Mouse (Mus musculus) 3134 (cell line): ENCODE results near the gene Apobec4.
"Not testable (repeated sequence)": the region's sequence is repeated elsewhere in the genome, so short reads cannot be mapped to it uniquely, and the experiment has no call there.

Source experiments
- DNase-seq: peaks from one replicate; pipeline ENCODE4 v3.0.0-alpha.2; 2011; ENCODE audit warnings: low spot score; ENCODE audit not compliant: insufficient read length; ENCODE audit errors: extremely low read depth

Apobec4 gene

GRCm38 (mm10) chr1:152766032-152766772 is 15.9 kb downstream of the Apobec4 start, which contains the start of the genes Rgl1 and Arpc5:
Gene Rgl1 (minus strand): TSS chr1:152766351.
Gene Arpc5 (plus strand): TSS chr1:152766542.
- DNase-seq, result peak; percentile 97

GRCm38 (mm10) chr1:152766804-152767748 is 16.7 kb downstream of the Apobec4 start:
- DNase-seq, result no peak

DNA sequence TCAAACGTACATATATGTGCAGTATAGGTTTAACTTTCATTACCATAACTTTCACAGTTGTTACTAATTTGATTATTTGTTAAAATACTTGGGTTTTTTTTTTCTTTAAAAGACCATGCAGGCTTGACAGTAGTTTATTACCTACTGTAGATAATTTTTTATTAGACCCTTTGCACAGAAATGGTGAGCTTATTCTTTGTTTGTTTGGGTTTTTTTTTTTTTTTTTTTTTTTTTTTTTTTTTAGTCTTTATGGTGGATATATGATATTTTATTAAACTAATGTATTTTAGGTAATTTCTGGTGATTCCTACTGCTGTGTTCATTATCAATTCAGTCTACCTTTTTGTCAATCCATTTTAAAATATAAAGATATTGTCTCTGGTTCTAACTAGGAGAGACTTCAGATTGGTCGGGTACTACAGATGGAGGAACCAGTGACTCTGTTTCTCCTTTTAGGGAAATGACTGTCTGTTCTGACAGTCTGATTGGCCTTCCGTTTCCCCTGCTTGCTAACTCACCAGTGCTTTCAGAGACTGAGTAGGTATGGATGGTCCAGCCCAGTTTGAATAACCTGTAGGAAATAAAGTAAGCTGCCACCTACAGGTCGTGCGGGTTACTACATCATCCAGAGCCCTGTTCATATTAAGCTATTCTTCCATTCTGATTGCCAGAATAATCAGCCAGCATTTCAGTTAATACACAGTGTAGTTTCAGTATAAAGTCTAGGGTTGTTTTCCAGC is 17.6 kb downstream of the Apobec4 start:
- DNase-seq, result peak; percentile 62

- no peak for DNase-seq
These were observed 20.7 kb downstream of the Apobec4 start for GRCm38 (mm10) chr1:152771016-152771415.

DNA sequence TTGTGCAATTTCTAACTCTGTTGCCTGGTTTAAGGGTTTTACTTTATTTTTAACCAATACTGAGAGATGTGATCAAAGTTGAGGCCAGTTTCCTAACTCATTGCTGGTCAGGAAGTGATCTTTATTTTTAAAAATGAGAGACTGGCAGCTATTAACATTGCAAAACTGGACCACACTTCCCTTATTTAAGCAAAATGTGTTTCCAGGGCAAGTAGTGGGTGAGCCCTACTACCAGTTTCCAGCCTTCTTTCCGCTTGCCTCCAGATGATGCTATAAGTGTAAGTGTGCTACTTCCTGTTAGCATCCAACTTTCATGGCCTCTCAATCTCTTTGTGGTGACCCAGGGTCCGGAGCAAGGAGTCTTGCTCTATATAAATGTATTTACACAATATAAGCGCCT is 24.2 kb downstream of the Apobec4 start:
- DNase-seq, result not testable (repeated sequence)

- DNase-seq, result peak; percentile 61
These were observed 28.9 kb downstream of the Apobec4 start for GRCm38 (mm10) chr1:152779071-152779737.

GRCm38 (mm10) chr1:152784620-152785019 is 34.3 kb downstream of the Apobec4 start:
- no peak for DNase-seq

DNA sequence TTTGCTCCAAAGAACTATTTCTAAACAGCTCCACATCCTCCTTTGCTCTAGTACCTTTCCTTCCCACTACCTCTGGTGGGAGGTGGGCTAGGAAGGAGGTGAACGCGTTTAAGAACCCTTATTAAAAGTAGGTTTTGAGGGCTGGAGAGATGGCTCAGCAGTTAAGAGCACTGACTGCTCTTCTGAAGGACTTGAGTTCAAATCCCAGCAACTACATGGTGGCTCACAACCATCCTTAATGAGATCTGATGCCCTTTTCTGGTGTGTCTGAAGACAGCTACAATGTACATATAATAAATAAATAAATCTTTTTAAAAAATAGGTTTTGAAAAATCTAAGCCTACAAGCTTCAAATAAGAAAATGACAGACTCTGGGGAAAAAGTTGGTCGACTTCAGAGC is 35.1 kb downstream of the Apobec4 start:
- DNase-seq, result not testable (repeated sequence)

DNA sequence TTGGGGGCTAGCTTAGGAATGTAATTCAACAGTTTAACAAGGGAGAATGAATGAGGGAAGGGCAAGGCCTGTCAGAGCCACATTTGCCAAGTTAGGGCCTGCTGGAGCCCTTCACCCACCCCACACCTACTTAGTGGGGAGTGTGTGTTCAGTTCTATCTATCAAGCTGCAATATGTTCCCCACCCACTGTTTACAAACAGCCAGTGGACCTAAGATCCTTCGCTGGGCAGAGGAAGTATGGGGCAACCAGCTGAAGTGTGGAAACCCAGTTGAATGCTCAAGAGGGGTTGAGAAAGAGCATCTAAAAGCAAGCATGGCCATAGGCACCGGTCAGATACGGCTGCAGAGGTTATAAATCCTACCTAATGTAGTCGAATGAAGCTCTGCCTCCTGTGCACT is 36.6 kb downstream of the Apobec4 start:
- no peak for DNase-seq

- DNase-seq, result no peak
These were observed 37.8 kb downstream of the Apobec4 start for GRCm38 (mm10) chr1:152788121-152788660.

DNA sequence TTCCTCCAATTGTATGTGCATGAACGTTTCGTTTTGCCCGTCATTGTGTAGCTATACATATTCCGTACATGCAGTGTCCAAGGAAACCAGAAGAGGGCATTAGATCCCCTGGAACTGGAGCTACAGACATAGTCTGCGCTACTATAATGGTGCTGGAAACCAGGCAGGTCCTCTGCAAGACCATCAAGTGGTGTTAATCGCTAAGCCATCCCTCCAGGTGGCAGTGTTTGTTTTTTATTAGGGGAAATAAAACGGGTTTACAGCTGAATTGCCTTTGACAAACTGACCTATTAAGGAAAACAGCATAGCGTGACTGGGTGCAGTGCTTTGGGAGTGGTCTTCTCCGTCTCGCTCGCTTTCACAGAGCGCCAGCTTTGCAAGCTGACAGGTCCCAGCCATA is 39.9 kb downstream of the Apobec4 start:
- no peak for DNase-seq

- no peak for DNase-seq
These were observed 40.5 kb downstream of the Apobec4 start for GRCm38 (mm10) chr1:152790821-152791220.

- no peak for DNase-seq
These were observed 40.9 kb downstream of the Apobec4 start for GRCm38 (mm10) chr1:152791269-152791668.

DNA sequence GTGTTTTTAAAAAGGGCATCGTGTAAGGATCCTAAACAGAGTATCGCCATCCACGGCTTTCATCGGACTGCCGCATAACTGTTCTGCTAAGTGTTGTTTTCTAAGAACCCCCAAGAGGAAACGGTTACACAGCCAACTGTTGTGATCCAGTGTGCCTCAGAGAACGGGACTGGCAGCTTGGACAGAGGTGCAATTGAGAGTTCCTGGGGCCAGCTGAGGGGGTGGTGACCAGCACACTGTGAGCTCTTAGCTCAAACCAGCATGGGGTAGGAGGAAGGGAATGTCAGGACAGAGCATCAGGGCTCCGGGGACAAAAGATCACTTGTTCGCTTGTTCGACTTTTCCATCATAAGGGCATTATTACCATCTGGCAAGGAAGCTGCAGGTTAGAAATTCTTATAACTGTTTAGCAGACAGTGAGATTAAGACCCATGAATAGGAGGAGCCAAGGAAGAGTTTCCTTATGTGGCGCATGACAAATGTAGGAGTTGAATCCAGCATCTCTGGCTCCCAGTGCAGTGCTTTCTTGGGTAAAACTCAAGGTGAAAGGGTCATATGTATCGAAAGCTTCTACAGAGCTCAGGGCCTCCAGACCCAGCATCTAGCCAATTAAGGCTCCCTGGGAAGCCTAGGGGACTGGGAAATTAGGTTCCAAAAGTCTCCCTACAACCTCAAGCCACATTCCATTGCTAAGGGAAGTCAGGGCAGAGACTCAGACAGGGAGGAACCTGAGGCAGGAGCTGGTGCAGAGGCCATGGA is 42.6 kb downstream of the Apobec4 start:
- no peak for DNase-seq

GRCm38 (mm10) chr1:152793495-152794130 is 43.3 kb downstream of the Apobec4 start:
- DNase-seq, result no peak

DNA sequence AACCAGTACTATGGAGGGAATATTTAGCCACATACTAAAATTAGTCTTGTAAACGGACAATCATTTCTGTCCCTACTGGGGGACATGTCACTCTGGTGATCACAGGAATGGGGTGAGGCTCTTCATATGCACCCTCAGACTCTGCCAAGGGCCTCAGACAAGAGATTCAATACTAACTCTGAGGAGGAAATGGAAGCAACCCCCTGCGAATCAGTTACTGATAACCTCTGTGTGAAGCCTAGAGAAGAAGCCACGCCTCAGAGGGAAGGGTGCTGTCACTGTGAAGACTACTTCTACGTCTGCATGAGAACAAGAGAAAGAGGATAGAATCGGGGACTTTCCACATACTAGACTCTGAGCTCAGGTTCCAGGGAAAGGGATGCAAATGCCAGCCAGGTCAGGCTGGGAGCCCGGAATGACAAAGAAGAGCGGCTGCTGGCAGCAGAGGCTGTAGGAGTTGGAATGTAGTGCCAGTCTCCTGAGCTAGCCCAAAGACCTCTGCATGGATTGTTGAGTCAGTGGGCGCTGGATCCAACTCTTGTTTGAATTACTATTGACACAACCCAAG is 45.4 kb downstream of the Apobec4 start:
- no peak for DNase-seq

DNA sequence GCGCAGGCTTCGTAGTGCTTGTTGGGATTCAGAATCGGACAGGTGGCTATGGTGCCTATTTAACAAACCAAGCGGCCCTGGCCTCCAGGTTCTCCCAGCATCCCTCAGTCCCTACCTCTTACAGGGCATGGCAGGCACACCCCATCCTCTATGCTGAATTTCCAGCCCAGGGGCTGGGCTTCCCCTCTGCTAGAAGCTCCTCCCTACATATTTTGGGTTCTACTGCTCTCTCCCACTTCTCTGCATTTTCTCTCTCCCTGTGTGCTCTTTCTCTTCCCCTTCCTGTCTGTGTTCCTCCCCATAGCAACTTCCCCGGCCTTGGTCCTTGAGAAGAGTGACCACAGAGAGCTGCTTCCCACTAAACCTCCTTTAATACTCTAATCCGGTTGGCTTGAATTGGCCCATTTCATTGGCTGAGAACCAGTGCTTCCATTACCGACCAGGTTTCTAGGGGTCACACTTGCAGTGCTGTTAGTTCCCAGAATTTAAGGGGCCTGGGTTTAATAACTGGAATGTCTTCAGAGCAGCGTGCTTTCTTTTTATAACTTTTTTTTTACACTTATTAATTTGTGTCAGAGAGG is 46.4 kb downstream of the Apobec4 start:
- DNase-seq, result no peak

- no peak for DNase-seq
These were observed 47.8 kb downstream of the Apobec4 start for GRCm38 (mm10) chr1:152798125-152798524.
